Mouse (Mus musculus) C2C12 (cell line): Measurements from ENCODE around the gene Sfn.

ENCODE experiments used
- CTCF ChIP-seq: IDR thresholded peaks from one replicate; pipeline ENCODE4 v1.5.1; 2011; ENCODE audit not compliant: control insufficient read depth, insufficient read depth, insufficient read length
- FOSL1 ChIP-seq: IDR thresholded peaks from one replicate; pipeline ENCODE4 v1.8.0; 2011; ENCODE audit warnings: mild to moderate bottlenecking, low read length; ENCODE audit not compliant: poor library complexity, insufficient read depth, severe bottlenecking
- MAX ChIP-seq: IDR thresholded peaks from one replicate; pipeline ENCODE4 v1.6.1; 2011; ENCODE audit warnings: mild to moderate bottlenecking, control low read depth
- MYOG ChIP-seq: IDR thresholded peaks from one replicate; pipeline ENCODE4 v1.6.1; 2011; ENCODE audit not compliant: control insufficient read depth, insufficient read length; ENCODE audit errors: extremely low read depth

GRCm38 (mm10) chr4:133570066-133570466 is 31.9 kb downstream of the Sfn start:
- no peak for TF ChIP-seq CTCF
- no peak for TF ChIP-seq FOSL1
- TF ChIP-seq MAX = no peak
- no peak for TF ChIP-seq MYOG
